Mouse (Mus musculus) forebrain, postnatal 0 days (tissue): ENCODE data around the gene Apoc3. TPM values are rescaled to one million over a fixed set of nuclear protein-coding genes. Genes with fewer than 3 reads are reported as not detected.

ENCODE experiments used
- ATAC-seq: fragments of 200-750 bp; cut with Nextera tagmentation; 2 replicates; pipeline ENCODE4 v1.8.0; 2017; ENCODE audit warnings: mild to moderate bottlenecking, moderate library complexity
- DNase-seq: peaks from one replicate; pipeline ENCODE4 v3.0.0-alpha.2; 2015
- H3K27ac ChIP-seq: fragments of 300-500 bp; sonication (generic); 2 replicates; pipeline ENCODE4 v1.5.1; 2014; ENCODE audit warnings: low read depth, mild to moderate bottlenecking, antibody characterized with exemption, low read length, moderate library complexity, mixed read lengths
- H3K27me3 ChIP-seq: fragments of 300-500 bp; sonication (generic); 2 replicates; pipeline ENCODE4 v1.6.1; 2014; ENCODE audit warnings: mild to moderate bottlenecking, low read length, mixed read lengths; ENCODE audit not compliant: insufficient read depth
- H3K36me3 ChIP-seq: fragments of 300-500 bp; sonication (generic); 2 replicates; pipeline ENCODE4 v1.6.1; 2014; ENCODE audit warnings: mild to moderate bottlenecking, moderate library complexity; ENCODE audit not compliant: insufficient read depth
- H3K4me1 ChIP-seq: fragments of 300-500 bp; sonication (generic); 2 replicates; pipeline ENCODE4 v1.6.1; 2014; ENCODE audit warnings: antibody characterized with exemption; ENCODE audit not compliant: insufficient read depth
- H3K4me2 ChIP-seq: fragments of 300-500 bp; sonication (generic); 2 replicates; pipeline ENCODE4 v1.6.1; 2014; ENCODE audit warnings: low read depth, mild to moderate bottlenecking, moderate library complexity
- H3K4me3 ChIP-seq: fragments of 300-500 bp; sonication (generic); 2 replicates; pipeline ENCODE4 v1.5.1; 2014; ENCODE audit warnings: low read depth, low read length, mixed read lengths
- H3K9ac ChIP-seq: fragments of 300-500 bp; sonication (generic); 2 replicates; pipeline ENCODE4 v1.6.1; 2014; ENCODE audit warnings: mild to moderate bottlenecking
- H3K9me3 ChIP-seq: fragments of 300-500 bp; sonication (generic); 2 replicates; pipeline ENCODE4 v1.6.1; 2016; ENCODE audit warnings: low read length
- CTCF ChIP-seq: sonication (generic); IDR thresholded peaks from 2 replicates; pipeline ENCODE4 v1.5.1; 2016; ENCODE audit warnings: antibody characterized with exemption, control low read depth, low read depth
- WGBS: fragments of 180-500 bp; shearing (Covaris S2); extraction: QIAGEN DNeasy Blood & Tissue Kit; methylation state at CpG from one replicate; pipeline ENCODE4 v1.1.7; 2014; 5-methylcytosine and 5-hydroxymethylcytosine counted together
- polyA plus RNA-seq: library from polyadenylated mRNA; unstranded; fragments of >200 nt; fragmentation: Nextera tagmentation; extraction: Ambion mirVana; gene quantifications from 2 replicates; pipeline ENCODE4 v1.2.1, GENCODE M21; 2015
- total RNA-seq: library from RNA; depleted of rRNA; stranded (reverse); fragments of >200 nt; gene quantifications from 2 replicates; pipeline ENCODE4 v1.2.3, GENCODE M21; 2014; rRNA removed

The Apoc3 gene
- total RNA-seq: not detected in 2 replicates
- polyA plus RNA-seq: 0.44 TPM in 1 of 2 replicates, not detected in the other

DNA sequence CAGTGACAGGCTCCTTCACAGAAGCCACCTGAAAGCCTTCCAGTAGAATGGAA lies at the start of gene Apoc3:
TSS of gene Apoc3 (minus strand) at position 41 of the 53 bp plus-strand sequence.
- no peak for TF ChIP-seq CTCF
- Histone ChIP-seq H3K9ac (no peak within 1 kb of the TSS), H3K27ac (no peak within 1 kb of the TSS), H3K9me3 (no peaks in the 10 kb centered on the region), H3K27me3 (no peaks in the 10 kb centered on the region), H3K4me1 (no peaks in the 10 kb centered on the region), H3K36me3 (no peaks in the 10 kb centered on the region), H3K4me3 (no peak within 1 kb of the TSS), H3K4me2 (no peak within 1 kb of the TSS)
- ATAC-seq: no peak
- no peak for DNase-seq

DNA sequence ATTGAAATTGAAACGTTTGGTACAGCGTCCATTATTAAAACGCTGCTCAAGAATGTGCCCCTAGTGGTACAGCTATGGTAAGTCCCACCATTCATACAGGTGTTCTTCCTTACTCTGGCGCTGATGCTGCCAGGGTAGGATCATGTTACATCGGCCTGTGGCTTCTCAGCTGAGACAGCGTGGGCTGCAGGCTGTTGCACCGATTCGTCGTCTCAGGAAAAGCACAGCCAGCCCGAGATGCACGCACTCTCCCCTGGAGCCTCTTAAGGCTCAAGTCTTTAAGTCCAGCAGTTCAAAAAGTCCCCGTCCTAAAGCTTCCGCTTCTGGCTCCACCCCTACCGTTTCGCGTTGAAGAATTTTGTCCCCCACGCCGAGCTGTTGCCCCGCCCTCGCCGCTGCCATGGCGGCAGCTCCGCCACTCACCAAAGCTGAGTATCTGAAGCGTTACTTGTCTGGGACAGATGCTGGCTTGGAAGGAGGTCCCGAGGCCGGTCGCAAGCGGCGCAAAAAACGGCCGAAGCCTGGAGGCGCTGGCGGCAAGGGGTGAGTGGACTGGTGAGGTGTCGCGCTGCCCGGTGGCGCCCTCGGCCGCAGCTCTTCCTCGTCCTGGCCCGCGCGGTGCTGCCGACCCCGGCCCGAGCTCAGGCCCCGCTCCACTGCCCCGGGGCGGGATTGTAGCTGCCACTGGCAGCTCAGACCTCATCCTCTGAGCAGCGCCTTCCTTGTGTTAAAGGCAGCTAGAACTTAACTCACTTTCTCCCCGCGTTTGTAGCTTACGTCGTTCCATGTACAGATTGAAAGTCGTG lies 47.4 kb upstream of the Apoc3 start, which contains the start of gene Bud13:
TSS of gene Bud13 (plus strand) at position 378 of the 806 bp plus-strand sequence.
- peak; percentile 81 for TF ChIP-seq CTCF
- peak within 1 kb of the TSS; percentile 58 for H3K4me2 ChIP-seq
- peak; percentile 95 for ATAC-seq
- peak within 1 kb of the TSS; percentile 81 for H3K9ac ChIP-seq
- H3K36me3 ChIP-seq: peaks cover 45% of the 10 kb centered on the region
- WGBS: under 1% methylated on average over 55 of the region's 55 CpGs
- H3K27me3 ChIP-seq: no peaks in the 10 kb centered on the region
- no peaks in the 10 kb centered on the region for H3K9me3 ChIP-seq
- peak; percentile 94 for DNase-seq
- peak within 1 kb of the TSS; percentile 70 for H3K27ac ChIP-seq
- peak within 1 kb of the TSS; percentile 73 for H3K4me3 ChIP-seq
- H3K4me1 ChIP-seq: peaks cover 6% of the 10 kb centered on the region

DNA sequence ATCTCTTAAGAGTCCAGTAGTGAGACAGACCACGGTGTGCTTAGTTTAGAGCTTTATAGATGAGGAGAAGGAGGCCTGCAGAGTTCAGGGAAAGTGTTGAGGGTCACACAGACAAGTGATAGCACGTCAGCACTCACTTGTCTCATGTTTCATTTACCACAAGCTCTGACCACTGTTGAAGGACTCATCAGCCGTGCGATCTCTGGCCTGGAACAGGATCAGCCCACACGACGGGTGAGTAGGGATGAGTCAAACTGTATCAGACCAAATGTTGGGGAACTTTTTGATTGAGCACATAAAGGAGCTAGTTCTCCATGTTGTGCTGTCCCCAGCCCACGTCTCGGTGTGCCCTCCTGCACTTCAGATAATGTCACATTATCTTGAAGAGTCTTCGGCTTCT lies 39.1 kb upstream of the Apoc3 start:
- Histone ChIP-seq H3K4me3 (no peak overlapping the region), H3K27ac (no peak overlapping the region), H3K36me3 (peaks cover 48% of the 10 kb centered on the region), H3K9me3 (no peaks in the 10 kb centered on the region), H3K27me3 (no peaks in the 10 kb centered on the region), H3K9ac (no peak overlapping the region), H3K4me1 (peaks cover 7% of the 10 kb centered on the region; the same call in 1 of the 2 replicates), H3K4me2 (no peak overlapping the region)
- WGBS: 91% methylated on average over 9 of the region's 9 CpGs
- no peak for DNase-seq
- no peak for TF ChIP-seq CTCF
- no peak for ATAC-seq

DNA sequence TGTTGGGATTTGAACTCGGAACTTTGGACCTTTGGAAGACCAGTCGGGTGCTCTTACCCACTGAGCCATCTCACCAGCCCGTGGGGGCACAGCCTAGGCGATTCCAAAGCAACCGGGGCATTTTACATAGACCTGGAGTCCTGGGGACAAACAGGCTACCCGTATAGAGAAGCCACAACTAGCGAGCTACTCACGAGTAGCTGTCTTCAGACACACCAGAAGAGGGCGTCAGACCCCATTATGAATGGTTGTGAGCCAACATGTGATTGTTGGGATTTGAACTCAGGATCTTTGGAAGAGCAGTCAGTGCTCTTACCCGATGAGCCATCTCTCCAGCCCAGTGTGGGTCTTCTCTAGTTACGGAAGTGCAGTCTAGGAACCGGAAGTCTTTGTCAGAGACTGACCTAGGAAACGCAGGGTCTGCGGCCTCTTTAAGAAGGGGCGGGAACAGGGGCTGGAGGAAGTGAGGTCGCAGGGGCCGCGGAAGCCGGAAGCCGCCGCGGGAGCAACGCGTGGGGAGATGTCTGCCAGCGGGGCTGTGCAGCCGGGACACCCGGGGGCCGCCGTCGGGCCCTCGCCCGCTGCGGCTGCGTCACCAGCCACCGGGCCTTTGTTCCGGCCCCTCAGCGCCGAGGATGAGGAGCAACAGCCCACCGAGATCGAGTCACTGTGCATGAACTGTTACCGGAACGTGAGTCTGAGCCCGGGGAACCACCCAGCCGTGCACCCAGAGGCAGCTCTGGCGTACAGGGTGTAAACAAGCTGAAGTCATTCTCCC lies 37.4 kb upstream of the Apoc3 start, which contains the start of gene Zpr1:
TSS of gene Zpr1 (plus strand) at position 388 of the 778 bp plus-strand sequence.
- ATAC-seq (peak; percentile 98), DNase-seq (peak; percentile 92)
- TF ChIP-seq CTCF: peak; percentile 63
- Histone ChIP-seq H3K4me3 (peak within 1 kb of the TSS; percentile 79), H3K4me1 (peaks cover 7% of the 10 kb centered on the region; the same call in 1 of the 2 replicates), H3K27ac (peak within 1 kb of the TSS; percentile 74), H3K36me3 (peaks cover 36% of the 10 kb centered on the region), H3K4me2 (peak within 1 kb of the TSS; percentile 79), H3K9me3 (no peaks in the 10 kb centered on the region), H3K27me3 (no peaks in the 10 kb centered on the region; the same call in 1 of the 2 replicates), H3K9ac (peak within 1 kb of the TSS; percentile 73)
- WGBS: 6% methylated on average over 45 of the region's 45 CpGs

DNA sequence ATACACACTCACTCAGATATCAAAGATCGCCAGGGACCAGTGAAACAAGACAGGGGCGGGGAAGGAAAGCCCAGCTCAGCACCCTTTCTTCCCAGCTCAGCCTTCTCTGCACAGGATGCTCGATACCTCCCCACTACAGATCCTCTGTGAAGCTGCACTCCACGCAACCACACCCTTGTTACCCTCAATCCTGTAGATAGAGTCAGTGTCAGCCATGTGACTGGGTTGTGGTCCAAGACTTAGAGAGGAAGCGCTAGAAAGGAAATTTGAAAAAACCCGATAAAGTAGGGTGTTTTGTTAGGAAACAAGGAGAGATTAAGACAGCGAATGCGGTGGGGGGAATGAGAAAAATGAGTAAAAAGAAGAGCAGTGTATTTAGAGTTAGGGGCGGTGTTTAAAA lies 36.6 kb upstream of the Apoc3 start:
- WGBS: 88% methylated on average over 9 of the region's 9 CpGs

DNA sequence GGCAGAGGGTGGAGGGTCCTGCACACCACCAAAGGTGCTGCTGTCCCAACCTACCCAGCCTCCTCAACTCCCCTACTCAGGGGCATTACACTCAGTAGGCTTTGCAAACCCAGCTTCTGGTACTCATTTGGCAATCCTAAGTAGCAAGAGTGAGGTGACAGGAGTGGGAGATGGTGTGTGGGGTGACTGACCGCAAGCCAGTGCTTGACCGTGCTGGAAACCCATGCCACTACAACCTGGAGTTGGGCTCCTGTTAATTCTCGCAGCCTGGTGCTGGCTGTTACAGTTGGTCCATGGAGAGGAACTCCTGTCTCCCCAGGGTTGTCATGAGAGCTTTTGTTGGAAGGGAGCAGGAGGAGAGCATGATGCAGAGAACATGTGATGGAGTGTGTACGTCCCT lies 35.3 kb upstream of the Apoc3 start:
- TF ChIP-seq CTCF: no peak
- no peak for ATAC-seq
- Histone ChIP-seq H3K9ac (no peak overlapping the region), H3K4me2 (no peak overlapping the region), H3K4me3 (no peak overlapping the region), H3K36me3 (peaks cover 15% of the 10 kb centered on the region), H3K9me3 (no peaks in the 10 kb centered on the region), H3K4me1 (peaks cover 7% of the 10 kb centered on the region; the same call in 1 of the 2 replicates), H3K27ac (no peak overlapping the region), H3K27me3 (no peaks in the 10 kb centered on the region; the same call in 1 of the 2 replicates)
- no peak for DNase-seq
- 88% methylated on average over 4 of the region's 4 CpGs for whole genome bisulfite sequencing

More for the DNA sequence above, 36.6 kb upstream of the Apoc3 start:
- H3K27me3 ChIP-seq: no peaks in the 10 kb centered on the region; the same call in 1 of the 2 replicates
- TF ChIP-seq CTCF: no peak
- no peak overlapping the region for H3K27ac ChIP-seq
- no peak overlapping the region for H3K9ac ChIP-seq
- no peak overlapping the region for H3K4me3 ChIP-seq
- DNase-seq (no peak), ATAC-seq (no peak)
- H3K4me2 ChIP-seq: no peak overlapping the region
- peaks cover 28% of the 10 kb centered on the region for H3K36me3 ChIP-seq
- H3K9me3 ChIP-seq: no peaks in the 10 kb centered on the region
- H3K4me1 ChIP-seq: peaks cover 7% of the 10 kb centered on the region; the same call in 1 of the 2 replicates

DNA sequence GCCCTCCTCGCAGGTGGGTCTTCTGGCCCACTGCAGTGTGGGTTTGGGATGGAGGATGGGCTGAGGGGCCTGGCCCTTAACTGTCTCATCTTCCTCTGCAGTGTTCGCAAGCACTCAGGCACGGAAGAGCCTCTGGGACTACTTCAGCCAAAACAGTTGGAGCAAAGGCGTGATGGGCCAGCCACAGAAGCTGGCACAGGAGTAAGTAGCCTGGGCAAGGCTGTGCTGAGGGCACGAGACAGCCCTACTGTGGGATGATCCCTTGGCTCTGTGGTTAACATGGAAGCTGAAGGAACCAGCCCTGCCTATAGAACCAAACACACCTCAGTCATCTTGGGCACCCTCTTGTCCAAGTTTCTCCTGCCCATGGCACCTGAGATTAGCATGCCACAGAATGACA lies 33.7 kb upstream of the Apoc3 start:
- Histone ChIP-seq H3K4me2 (no peak overlapping the region), H3K9me3 (no peaks in the 10 kb centered on the region), H3K27ac (no peak overlapping the region), H3K4me3 (no peak overlapping the region), H3K36me3 (no peaks in the 10 kb centered on the region), H3K9ac (no peak overlapping the region), H3K4me1 (peaks cover 5% of the 10 kb centered on the region; the same call in 1 of the 2 replicates), H3K27me3 (no peaks in the 10 kb centered on the region; the same call in 1 of the 2 replicates)
- no peak for TF ChIP-seq CTCF
- 91% methylated on average over 5 of the region's 5 CpGs for WGBS
- ATAC-seq (no peak), DNase-seq (no peak)
